Mouse (Mus musculus) liver, embryonic 12.5 days (tissue): Measurements from ENCODE around the gene Cldn4. TPM values are rescaled to one million over a fixed set of nuclear protein-coding genes. Genes with fewer than 3 reads are reported as not detected.

Source experiments
- ATAC-seq: fragments of 200-750 bp; cut with Nextera tagmentation; 2 replicates; pipeline ENCODE4 v1.8.0; 2017; ENCODE audit warnings: moderate number of reproducible peaks, mild to moderate bottlenecking, moderate library complexity
- H3K27ac ChIP-seq: fragments of 300-500 bp; sonication (generic); 2 replicates; pipeline ENCODE4 v1.5.1; 2016; ENCODE audit warnings: mild to moderate bottlenecking
- H3K27me3 ChIP-seq: fragments of 300-500 bp; sonication (generic); replicated peaks from 2 replicates; pipeline ENCODE4 v1.6.1; 2016; ENCODE audit warnings: mild to moderate bottlenecking, moderate library complexity
- H3K36me3 ChIP-seq: fragments of 300-500 bp; sonication (generic); 2 replicates; pipeline ENCODE4 v1.6.1; 2016; ENCODE audit warnings: mild to moderate bottlenecking, moderate library complexity
- H3K4me1 ChIP-seq: fragments of 300-500 bp; sonication (generic); 2 replicates; pipeline ENCODE4 v1.6.1; 2016
- H3K4me2 ChIP-seq: fragments of 300-500 bp; sonication (generic); 2 replicates; pipeline ENCODE4 v1.6.1; 2016; ENCODE audit warnings: mild to moderate bottlenecking, moderate library complexity
- H3K4me3 ChIP-seq: fragments of 300-500 bp; sonication (generic); 2 replicates; pipeline ENCODE4 v1.5.1; 2016; ENCODE audit warnings: mild to moderate bottlenecking, moderate library complexity
- H3K9ac ChIP-seq: fragments of 300-500 bp; sonication (generic); 2 replicates; pipeline ENCODE4 v1.6.1; 2016; ENCODE audit warnings: mild to moderate bottlenecking, moderate library complexity
- H3K9me3 ChIP-seq: fragments of 300-500 bp; sonication (generic); replicated peaks from 2 replicates; pipeline ENCODE4 v1.6.1; 2016; ENCODE audit warnings: mild to moderate bottlenecking, moderate library complexity
- WGBS: fragments of 180-500 bp; shearing (Covaris S2); methylation state at CpG from one replicate; pipeline ENCODE4 v1.1.7; 2016; ENCODE audit not compliant: insufficient replicate concordance; 5-methylcytosine and 5-hydroxymethylcytosine counted together
- polyA plus RNA-seq: library from polyadenylated mRNA; unstranded; fragments of >200 nt; fragmentation: Nextera tagmentation; extraction: Ambion mirVana; gene quantifications from 2 replicates; pipeline ENCODE4 v1.2.1, GENCODE M21; 2016

Gene Cldn4
- polyA plus RNA-seq, 1 experiment from 2014 or later: 0.49 TPM

DNA sequence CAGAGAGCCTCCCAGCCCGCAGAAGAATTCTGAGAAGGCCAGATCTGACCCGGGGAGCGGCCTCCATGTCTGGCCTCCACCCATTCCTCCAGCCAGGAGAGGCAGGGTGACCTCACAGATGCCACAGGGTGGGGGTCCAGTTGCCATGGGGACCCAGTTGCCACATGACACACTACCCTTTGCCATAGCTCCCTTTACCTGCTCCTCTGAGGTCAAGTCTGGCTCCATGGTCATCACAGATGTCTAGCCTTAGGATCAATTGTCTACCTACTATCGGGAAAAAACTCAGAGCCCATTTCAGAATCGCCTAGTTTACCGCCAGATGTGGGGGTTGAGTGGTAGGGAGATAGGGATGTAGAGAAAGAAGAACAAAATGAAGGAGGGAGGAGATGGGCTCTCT lies 40.1 kb downstream of the Cldn4 start, which contains the start of gene Tmem270:
TSS of gene Tmem270 (minus strand) at position 101 of the 400 bp plus-strand sequence.
- Histone ChIP-seq H3K4me3 (no peak within 1 kb of the TSS), H3K9me3 (no peaks in the 10 kb centered on the region), H3K27me3 (0 out of 2 replicates have a peak, but pooled peaks cover under 1% of the 10 kb centered on the region), H3K4me1 (peaks cover 16% of the 10 kb centered on the region), H3K4me2 (no peak within 1 kb of the TSS), H3K9ac (no peak within 1 kb of the TSS), H3K36me3 (no peaks in the 10 kb centered on the region), H3K27ac (no peak within 1 kb of the TSS)
- WGBS: 68% methylated on average over 6 of the region's 6 CpGs
- ATAC-seq: 0 out of 2 replicates have a peak, but pooled peaks have one; percentile 7

DNA sequence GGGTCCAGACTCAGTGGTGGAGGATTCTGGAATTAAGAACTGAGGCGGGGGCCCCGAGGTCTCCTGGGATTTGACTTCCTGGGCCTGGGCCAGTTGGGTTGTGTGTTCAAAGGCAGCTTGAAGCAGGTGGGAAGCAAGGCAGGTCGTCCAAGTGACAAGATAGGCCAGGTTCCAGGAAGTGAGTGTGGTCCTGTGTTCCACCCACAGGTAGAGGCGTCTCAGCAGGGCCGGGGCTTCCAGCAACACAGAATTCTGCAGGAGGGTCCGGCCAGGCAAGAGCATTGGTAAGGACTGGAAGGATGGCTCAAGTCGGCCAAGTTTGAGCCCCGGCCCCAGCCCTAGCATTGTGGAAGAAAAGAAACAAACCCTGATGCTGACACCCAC lies 45.1 kb downstream of the Cldn4 start:
- ATAC-seq: no peak
- Histone ChIP-seq H3K4me3 (no peak overlapping the region), H3K9ac (no peak overlapping the region), H3K27me3 (peaks cover 10% of the 10 kb centered on the region; the same call in 1 of the 2 replicates), H3K9me3 (no peaks in the 10 kb centered on the region), H3K4me1 (no peaks in the 10 kb centered on the region), H3K4me2 (no peak overlapping the region), H3K36me3 (no peaks in the 10 kb centered on the region), H3K27ac (no peak overlapping the region)
- WGBS: 62% methylated on average over 8 of the region's 8 CpGs

DNA sequence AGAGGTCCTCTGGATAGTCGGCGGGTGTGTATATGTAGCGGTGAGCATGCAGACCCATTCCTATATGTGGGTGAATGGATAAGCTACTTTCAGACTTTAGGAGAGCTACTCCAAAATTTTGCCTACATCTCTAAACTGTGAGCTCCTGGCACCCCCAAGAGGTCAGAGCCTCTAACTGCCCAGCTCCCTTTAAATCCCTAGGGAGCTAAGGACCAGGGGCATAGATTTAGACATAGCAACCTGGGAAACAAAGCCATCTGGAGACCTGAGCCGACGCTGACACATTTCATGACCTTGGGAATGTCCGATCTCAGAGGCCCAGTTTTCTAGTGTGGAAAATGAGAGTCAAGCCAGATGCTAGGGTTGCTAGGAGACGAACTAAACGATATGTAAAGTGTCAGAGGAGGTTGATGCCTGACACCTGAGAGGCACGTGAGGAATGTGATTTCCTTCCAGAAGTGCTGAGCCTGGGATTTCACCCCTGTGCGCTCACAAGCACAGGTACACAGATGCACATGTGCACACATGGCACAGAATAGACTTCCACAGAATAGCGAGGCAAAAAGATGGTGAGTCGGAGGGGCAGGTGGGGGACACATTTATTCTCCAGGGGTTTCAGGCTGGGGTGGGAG lies 45.6 kb downstream of the Cldn4 start:
- Histone ChIP-seq H3K9ac (no peak overlapping the region), H3K4me2 (no peak overlapping the region), H3K4me3 (no peak overlapping the region), H3K27ac (no peak overlapping the region), H3K4me1 (no peaks in the 10 kb centered on the region), H3K27me3 (peaks cover 10% of the 10 kb centered on the region; the same call in 1 of the 2 replicates), H3K36me3 (no peaks in the 10 kb centered on the region), H3K9me3 (no peaks in the 10 kb centered on the region)
- 50% methylated on average over 12 of the region's 12 CpGs for WGBS
- no peak for ATAC-seq

DNA sequence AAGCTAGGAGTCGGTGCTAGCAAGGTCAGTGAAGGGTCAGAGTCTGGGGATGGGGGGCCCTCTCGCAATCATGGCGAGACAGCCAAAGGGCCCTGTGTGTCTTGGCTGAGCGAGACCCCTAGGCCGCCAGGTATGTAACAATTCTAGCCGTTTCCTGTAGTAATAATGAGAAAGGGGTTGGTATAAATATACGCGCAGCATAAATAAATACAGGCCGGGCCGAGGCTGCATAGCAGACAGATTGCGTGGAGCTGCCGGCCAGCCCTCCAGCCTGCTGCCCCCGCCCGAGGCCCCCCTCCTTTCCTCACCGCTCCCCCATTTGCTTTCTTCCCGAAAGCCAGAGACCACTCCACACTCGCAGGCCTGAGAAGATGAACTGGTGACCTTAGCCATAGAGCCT lies 49.1 kb downstream of the Cldn4 start:
- WGBS: 76% methylated on average over 17 of the region's 17 CpGs
- no peaks in the 10 kb centered on the region for H3K9me3 ChIP-seq
- no peak overlapping the region for H3K4me3 ChIP-seq
- H3K4me1 ChIP-seq: no peaks in the 10 kb centered on the region
- peaks cover 10% of the 10 kb centered on the region; the same call in 1 of the 2 replicates for H3K27me3 ChIP-seq
- no peak overlapping the region for H3K9ac ChIP-seq
- ATAC-seq: no peak
- no peak overlapping the region for H3K27ac ChIP-seq
- H3K4me2 ChIP-seq: no peak overlapping the region
- H3K36me3 ChIP-seq: no peaks in the 10 kb centered on the region

DNA sequence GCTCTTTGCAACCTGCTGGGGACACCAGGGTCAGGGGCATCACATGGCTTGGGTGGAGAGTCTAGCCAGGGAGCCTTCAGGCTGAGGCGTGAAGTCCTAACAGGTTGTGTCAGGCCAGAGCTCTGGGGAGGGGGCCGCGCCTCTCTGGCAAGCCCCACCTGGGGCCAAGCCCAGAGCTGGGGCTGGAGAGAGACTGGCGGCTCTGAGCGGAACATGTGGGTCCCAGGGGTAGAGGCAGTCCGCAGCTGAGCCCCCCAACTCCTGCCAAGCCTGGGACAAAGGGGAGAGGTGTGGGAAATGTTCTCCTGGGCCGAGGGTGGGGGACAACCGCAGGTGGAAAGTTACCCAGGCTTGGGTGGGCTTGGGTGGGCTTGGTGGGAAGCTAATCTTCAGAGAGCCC lies 49.8 kb downstream of the Cldn4 start:
- WGBS: 71% methylated on average over 8 of the region's 8 CpGs
- Histone ChIP-seq H3K27ac (no peak overlapping the region), H3K4me1 (no peaks in the 10 kb centered on the region), H3K4me2 (no peak overlapping the region), H3K9ac (no peak overlapping the region), H3K4me3 (no peak overlapping the region), H3K36me3 (no peaks in the 10 kb centered on the region), H3K27me3 (peaks cover 10% of the 10 kb centered on the region; the same call in 1 of the 2 replicates), H3K9me3 (no peaks in the 10 kb centered on the region)
- no peak for ATAC-seq

DNA sequence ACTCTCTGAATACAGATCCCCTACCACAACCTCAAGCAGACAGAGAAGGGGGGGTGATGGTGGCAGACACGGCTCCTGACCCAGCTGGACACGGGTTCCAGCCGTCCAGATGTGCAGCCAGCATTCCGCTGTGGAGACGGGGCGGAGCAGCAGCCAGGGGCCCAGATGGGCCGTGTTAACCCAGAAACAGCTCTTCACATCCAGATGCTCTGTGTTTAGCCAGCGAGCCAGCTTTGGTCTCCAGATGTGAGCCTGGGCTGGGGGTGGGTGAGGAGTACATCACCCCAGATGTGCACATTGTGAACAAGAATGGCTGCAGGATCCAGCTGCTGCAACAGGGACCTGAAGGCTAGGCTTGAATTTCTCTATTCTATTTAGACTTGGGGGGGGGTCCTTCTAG lies 51.4 kb downstream of the Cldn4 start:
- Histone ChIP-seq H3K36me3 (no peaks in the 10 kb centered on the region), H3K4me1 (no peaks in the 10 kb centered on the region), H3K4me3 (no peak overlapping the region), H3K27ac (no peak overlapping the region), H3K4me2 (no peak overlapping the region), H3K9me3 (no peaks in the 10 kb centered on the region), H3K27me3 (no peaks in the 10 kb centered on the region), H3K9ac (no peak overlapping the region)
- 65% methylated on average over 8 of the region's 8 CpGs for WGBS
- ATAC-seq: no peak

Other genes with a start within 250 kb of the Cldn4 start
- gene Eln, start 199.6 kb downstream of the Cldn4 start, polyA plus RNA-seq: 2.6 and 4.7 TPM in 2 replicates
- not detected in 2 replicates for gene Tmem270, start 40.2 kb downstream of the Cldn4 start, polyA plus RNA-seq
- gene Cldn13, start 31.4 kb downstream of the Cldn4 start, polyA plus RNA-seq: 208 TPM in 2 replicates
- 8.5 and 9.8 TPM in 2 replicates for gene Mettl27, start 14.6 kb downstream of the Cldn4 start, polyA plus RNA-seq
- gene Cldn3, start 39.3 kb upstream of the Cldn4 start, polyA plus RNA-seq: 0.55 and 0.57 TPM in 2 replicates
- 39.1 and 45.3 TPM in 2 replicates for gene Abhd11, start 62.2 kb upstream of the Cldn4 start, polyA plus RNA-seq
- 2.7 and 2.8 TPM in 2 replicates for gene Stx1a, start 76.5 kb upstream of the Cldn4 start, polyA plus RNA-seq
- gene Dnajc30, start 117.3 kb upstream of the Cldn4 start, polyA plus RNA-seq: 15.9 and 19.1 TPM in 2 replicates
- 97.8 and 104 TPM in 2 replicates for gene Bud23, start 118.0 kb upstream of the Cldn4 start, polyA plus RNA-seq
- gene Vps37d, start 131.3 kb upstream of the Cldn4 start, polyA plus RNA-seq: 1.2 and 1.3 TPM in 2 replicates
- 11.6 and 12.2 TPM in 2 replicates for gene Mlxipl, start 143.0 kb upstream of the Cldn4 start, polyA plus RNA-seq
- gene Tbl2, start 202.7 kb upstream of the Cldn4 start, polyA plus RNA-seq: 17.1 and 18.9 TPM in 2 replicates
- 38.2 and 44.3 TPM in 2 replicates for gene Bcl7b, start 221.3 kb upstream of the Cldn4 start, polyA plus RNA-seq
- 35.2 and 37.6 TPM in 2 replicates for gene Baz1b, start 240.3 kb upstream of the Cldn4 start, polyA plus RNA-seq